Mouse (Mus musculus): ENCODE results near the gene Gmds.

Gmds gene

DNA sequence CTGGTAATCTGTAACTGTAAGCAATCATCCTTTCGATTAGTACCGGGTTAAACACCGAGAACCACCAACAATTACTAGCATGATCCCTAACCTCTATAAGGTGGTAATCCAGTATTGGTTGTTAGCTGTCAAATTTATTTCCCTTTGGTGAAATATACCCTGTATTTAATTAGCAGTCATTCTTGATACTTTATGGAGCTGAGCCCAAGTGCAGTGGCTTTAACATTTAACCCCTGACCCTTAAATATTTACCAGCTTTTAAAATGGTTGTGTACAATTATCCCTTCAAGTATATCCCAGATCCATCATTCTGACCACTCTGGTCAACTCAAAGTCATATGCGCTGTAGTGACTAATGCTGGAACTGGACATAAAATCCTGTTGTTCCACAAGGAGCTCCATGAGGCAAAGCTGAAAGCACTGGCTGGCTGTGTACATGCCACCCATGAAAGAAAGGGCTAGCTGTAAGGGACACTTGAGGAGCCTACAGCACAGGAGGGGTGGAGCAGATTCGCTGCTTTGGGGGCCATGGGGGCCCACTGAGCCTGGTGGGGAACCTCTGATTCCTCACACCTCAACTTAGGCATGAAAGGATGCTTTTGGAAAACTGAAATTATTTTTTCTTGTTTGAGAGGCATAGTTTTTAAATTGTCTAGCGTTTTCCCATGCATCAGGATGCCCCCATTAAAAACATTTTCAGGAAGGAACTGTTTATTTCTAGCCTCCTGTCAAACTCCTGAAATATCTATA lies 312.1 kb downstream of the Gmds start:
- no peak for DNase-seq (ENCODE audit: low spot score in 2 of 2)

GRCm38 (mm10) chr13:32024822-32025221 lies 313.7 kb downstream of the Gmds start:
- DNase-seq (ENCODE audit: low spot score in 2 of 2) = no peak

GRCm38 (mm10) chr13:32020455-32021249 lies 317.9 kb downstream of the Gmds start:
- DNase-seq (ENCODE audit: low spot score in 2 of 2) = no peak

DNA sequence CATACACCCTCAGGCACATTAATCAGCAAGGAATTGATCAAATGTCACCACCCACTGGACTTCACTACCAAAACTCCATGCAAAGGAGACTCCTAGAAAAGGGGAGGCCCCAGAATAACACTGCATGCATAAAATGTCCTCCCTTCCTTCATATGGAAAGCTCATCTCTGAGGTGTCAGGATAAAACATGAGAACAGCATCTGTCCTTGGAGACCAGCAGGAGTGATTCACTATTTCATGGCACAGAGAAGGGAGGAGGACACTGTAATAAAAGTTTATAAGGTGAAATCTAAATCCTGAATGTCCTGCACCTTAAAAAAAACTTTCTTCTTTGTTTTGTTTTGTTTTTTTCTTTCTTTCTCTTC lies 319.3 kb downstream of the Gmds start:
- DNase-seq (ENCODE audit: low spot score in 2 of 2) = no peak

GRCm38 (mm10) chr13:32018518-32019255 lies 319.9 kb downstream of the Gmds start:
- peak; percentile 26 to 29 for DNase-seq (ENCODE audit: low spot score in 2 of 2)

GRCm38 (mm10) chr13:32008802-32009201 lies 329.7 kb downstream of the Gmds start:
- DNase-seq (ENCODE audit: low spot score in 2 of 2) = no peak

DNA sequence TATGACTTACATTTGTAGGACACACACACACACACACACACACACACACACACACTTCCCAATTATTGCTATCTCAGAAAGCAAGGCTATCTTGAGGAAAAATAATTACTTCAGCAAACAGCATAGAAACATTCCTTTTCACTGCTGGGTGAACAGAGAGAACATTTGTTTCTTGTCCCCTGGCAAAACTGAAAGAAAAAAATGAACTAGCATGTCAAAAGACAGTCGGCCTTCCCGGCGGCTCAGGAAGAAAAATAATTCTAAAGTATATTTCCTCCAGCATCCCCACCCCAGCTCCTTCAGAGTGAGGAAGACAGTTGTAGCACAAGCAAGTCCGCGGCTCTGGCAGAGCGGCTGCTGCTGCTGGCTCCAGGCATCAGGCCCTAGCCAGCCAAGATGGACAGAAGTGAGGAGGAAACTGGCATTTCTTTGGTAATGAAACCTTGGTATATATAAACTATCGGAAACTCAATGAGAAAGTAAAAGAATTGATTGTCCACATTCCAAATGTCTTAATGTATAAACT lies 330.4 kb downstream of the Gmds start:
- DNase-seq (ENCODE audit: low spot score in 2 of 2) = no peak

DNA sequence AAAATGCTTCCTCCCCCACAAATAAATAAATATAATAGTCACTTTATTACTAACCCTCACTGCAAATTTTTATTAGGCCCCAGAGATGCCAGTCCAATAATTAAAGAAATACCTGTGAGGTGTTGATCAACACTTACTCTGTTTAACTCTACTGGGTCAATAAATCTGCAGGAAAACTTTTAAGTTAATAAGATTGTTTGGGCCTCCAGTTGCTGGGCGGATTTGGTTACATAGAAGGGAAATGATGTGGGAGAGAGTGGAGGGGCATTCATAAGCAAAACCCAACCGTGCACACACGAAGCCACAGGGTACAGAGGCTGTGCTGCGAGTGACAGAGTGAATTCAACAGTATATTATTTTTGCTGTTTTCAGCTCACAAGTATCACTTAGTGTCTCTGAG lies 345.1 kb downstream of the Gmds start:
- DNase-seq (ENCODE audit: low spot score in 2 of 2) = no peak

DNA sequence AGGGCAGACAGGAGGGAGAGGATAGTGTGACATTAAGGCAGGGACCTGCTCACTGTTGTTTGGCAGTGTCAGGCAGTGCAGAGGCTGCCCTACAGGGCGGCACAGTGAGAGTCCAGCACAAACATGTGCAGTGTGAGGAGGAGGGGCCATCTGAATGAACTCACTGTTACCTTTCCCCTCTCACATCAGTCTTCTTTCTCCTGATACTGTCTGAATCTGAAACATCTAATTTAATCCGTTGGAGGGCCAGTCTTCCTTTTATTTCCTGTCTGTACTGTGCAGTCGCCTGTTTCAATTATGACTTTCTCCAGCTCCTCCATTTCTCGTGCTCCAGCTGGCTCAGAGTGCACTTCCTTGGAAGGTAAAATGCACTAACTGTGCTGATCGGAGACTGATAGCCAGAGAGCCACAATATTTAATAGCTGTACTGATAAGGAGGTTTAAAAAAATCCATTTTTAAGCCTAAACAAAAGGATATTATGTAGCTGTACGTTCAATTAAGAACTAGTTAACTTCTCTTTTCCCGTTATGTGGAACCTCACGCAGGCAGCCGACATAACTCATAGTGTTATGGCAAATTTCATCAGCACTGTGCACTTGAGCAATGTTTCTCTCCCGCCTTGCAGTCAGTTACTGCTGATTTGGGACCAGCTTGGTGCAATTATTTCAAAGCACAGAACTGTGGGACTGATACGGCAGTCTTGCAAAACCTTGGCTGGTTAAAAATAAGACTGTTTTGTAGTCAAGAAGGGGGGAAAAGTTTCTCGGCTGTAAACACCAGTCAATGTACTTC lies 345.9 kb downstream of the Gmds start:
- no peak for DNase-seq (ENCODE audit: low spot score in 2 of 2)

DNA sequence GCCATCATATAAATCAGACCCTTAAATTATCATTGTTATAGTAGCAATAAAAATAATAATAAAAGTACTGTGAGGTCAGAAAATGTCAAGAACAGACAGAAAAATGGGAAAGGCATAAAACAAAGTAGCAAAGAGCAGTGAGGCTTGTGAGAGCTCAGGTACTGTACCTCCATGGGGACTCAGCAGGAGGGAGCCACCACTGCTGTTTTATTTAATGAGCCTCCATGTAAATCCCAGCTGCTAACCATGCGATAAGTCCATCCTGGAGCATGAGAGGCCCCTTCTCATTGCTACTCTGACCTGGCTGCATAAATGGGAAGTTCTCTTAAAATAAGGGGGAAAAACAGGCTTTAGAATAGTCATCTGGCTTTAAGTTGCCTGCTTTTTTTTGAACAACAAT lies 357.3 kb downstream of the Gmds start:
- no peak for DNase-seq (ENCODE audit: low spot score in 2 of 2)

- DNase-seq (ENCODE audit: low spot score in 2 of 2) = no peak
Observed at GRCm38 (mm10) chr13:31978126-31978525, 360.4 kb downstream of the Gmds start.

DNA sequence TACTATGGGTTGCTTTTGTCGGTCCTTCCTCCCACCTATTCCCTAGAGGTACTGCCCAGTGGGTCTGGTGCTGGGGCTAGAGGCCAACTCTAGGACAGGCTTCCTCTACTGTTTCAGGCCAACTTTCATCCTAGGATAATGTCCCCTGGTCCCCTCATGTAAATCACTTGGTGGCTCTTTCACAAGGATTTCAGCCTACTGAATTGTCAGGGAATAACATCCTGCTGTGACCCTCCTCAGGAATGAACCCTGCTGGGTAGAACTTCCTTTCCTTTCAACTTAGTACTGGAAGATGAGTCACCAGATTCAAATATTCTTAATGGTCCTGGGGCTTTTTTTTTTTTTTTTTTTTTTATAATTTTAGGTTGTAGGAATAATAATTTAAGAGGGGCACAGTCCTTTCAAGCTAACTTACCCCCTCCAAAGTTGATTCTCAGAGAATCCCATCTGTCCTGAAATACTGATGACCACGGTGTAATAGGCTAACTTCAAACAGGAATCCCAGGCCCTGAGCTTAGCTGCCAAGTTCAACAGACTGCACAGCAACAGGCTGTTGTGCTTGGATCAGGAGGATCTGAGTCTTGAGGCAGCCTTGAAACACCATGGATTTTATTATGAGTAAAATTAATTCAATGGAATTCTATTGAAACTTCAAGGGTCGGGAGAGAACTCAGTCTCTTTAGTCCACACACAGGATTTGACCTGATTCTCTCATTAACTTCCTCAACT lies 363.6 kb downstream of the Gmds start:
- DNase-seq (ENCODE audit: low spot score in 2 of 2) = no peak

GRCm38 (mm10) chr13:31971040-31971501 lies 367.5 kb downstream of the Gmds start:
- no peak for DNase-seq (ENCODE audit: low spot score in 2 of 2)

GRCm38 (mm10) chr13:31968272-31968671 lies 370.3 kb downstream of the Gmds start:
- no peak for DNase-seq (ENCODE audit: low spot score in 2 of 2)

- DNase-seq (ENCODE audit: low spot score in 2 of 2) = no peak
Observed at GRCm38 (mm10) chr13:31966931-31967532, 371.5 kb downstream of the Gmds start.

DNA sequence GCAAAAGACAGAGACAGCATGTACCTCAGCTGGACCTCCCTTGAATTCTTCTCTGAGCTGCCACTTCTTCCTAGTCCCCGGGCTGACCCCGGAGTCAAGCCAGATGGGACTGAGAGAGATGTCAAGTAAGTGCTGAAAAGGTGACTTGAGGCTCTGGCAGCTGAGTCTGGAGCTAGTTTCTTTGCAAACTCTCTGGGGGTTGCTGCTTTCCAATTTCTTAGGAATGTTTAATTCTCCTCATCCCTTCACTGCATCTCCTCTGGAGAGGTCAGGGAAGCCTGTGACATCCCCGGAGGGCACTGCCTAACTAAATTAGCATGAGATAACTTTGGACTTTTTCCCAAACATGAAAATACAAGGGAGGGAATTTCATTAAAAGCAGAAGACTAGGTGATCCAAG lies 378.0 kb downstream of the Gmds start:
- DNase-seq (ENCODE audit: low spot score in 2 of 2) = no peak

DNA sequence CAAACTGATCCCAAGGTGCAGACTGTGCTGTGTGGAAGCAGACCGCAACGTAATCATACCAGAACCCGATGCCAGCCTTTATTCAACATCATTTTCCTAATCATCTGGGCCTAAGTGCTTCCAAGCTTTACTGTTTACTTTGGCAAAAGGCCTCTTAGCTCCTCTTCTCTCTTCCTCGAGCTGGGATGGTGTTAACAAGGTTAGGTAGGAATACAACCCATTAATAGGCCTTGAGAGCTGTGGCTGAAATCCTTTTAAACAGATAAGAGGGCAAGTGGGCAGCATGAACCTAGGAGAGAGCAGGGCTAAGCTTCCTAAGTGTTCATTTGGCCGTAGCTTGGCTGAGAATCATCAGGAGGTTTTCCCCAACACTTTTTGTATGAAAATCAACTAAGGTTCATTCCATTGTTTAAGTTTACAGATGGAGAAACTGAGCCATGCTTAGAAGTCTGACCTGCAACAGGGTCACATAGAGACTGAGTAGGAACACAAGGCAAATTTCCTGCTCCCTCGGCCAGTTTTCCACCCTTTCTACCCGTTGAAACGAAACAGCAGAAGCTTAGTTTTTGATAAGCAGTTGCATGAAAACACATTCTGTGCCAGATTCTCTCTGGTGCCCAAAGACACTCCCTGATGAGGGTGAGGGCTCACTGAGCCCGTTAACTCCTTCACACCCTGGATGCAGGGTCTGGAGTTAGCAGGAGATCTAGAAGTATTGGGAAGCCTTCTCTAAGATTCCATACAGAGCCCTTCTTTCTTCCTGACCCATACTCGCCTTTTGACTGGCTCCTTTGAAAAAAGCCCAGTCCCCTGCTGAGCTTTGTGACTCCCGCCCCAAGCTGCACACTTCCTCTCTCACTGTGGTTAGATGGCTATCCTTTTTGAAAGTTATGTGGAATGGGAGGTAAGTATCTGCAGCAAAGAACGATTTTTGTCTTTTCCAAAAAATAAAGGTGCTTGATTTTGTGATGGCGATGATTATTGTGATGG lies 379.9 kb downstream of the Gmds start:
- DNase-seq (ENCODE audit: low spot score in 2 of 2) = no peak

GRCm38 (mm10) chr13:31956584-31956983 lies 382.0 kb downstream of the Gmds start:
- DNase-seq (ENCODE audit: low spot score in 2 of 2) = no peak

GRCm38 (mm10) chr13:31956112-31956511 lies 382.4 kb downstream of the Gmds start:
- no peak for DNase-seq (ENCODE audit: low spot score in 2 of 2)
